Mouse (Mus musculus): ENCODE results near the gene Eya2.
A peak's percentile ranks its signal among the peaks of the same experiment; 100 is the strongest.
"Not testable (repeated sequence)": the region's sequence is repeated elsewhere in the genome, so short reads cannot be mapped to it uniquely, and the experiment has no call there.

The Eya2 gene

DNA sequence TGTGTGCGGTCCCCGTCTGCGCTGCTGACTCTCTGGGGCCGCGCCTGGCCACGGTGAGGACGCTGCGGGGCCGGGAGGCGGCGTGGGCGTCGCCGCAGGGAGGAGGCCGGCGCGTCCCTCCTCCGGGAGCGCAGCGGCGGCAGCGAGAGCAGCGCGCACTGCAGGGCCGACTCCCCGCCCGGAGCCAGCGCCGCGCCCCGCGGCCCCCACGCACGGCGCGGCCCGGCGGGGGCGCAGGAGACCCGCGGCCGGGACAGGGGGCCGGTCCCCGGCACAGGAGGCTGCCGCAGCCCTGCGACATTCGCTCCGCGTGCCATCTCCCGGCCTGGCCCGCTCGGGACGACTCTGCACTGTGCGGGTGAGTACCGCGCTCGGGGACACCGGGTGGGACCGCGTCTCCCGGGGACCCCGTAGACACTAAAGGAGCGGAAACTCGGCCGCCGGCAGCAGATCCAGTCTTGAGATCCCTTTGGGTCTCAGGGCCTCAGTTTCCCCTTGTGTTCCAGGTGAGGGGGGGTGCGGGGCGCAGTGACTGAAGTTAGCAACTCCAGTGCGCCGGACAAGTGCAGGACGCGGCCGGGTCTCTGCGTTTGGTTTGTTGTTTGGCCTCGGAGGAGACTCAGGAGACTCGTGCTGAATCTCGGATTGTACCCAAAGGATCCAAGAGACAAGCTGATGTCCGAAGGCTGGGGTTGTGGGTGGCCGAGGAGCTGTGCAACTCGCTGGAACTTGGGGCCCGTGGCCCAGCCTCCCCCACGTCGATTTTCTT lies at the start of gene Eya2:
Gene Eya2, plus strand, starts transcription at position 126 of the 769 bp plus-strand sequence.
- no peak for DNase-seq (ENCODE audit: low read depth)

DNA sequence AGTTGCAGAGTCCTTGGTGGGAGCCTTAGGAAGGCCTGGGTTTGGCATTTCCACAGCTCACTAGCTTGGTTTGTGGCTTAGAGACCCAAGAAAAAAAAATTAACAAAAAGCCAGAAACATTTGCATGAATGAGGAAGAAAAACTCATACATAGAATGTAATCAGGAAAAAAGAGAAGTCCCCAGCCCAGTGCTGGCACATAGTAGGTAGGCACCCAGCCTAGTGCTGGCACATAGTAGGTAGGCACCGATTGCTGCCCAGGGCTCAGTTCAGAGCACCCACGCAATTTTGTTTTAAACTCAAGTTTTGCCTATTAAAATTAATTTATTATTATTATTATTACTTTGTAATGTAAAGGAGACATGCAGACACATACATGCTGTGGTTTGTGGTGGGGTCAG lies 49.1 kb upstream of the Eya2 start:
- DNase-seq (ENCODE audit: low read depth): no peak

DNA sequence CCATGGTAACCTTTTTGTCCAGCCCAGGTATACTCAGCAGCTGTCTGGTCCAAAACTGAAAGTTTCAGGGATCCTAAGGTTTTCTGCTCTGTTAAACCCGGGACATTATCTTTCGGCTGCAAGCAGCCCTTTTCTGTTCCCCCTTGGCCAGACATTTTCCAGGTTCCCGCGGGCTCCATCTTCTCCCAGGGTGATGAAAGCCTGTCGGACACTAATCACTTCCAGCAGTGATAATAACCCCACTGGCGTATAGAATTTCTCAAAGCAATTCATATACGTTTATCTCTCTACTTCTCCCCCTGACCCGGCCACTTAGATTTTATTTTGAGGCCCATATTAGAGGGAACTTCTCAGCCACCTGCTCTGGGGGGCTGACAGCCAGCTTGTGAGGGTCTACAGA lies 48.5 kb upstream of the Eya2 start:
- DNase-seq (ENCODE audit: low read depth): no peak

DNA sequence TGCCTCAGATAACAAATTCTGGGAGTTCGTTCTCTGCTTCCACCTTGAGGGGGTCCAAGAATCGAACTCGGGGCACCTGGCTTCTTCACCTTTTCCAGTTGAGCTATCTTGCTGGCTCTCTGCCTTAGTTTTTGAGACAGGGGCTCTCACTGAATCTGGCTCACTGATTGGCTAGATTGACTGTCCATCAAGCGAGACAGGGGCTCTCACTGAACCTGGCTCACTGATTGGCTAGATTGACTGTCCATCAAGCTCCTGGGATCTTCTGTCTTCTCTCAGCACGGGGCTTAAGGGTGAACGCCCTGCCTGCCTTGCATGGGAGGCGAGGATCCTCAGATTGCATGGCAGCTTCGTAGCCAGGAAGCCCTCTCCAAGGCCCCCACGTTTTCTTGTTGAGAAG lies 47.4 kb upstream of the Eya2 start:
- no peak for DNase-seq (ENCODE audit: low read depth)

DNA sequence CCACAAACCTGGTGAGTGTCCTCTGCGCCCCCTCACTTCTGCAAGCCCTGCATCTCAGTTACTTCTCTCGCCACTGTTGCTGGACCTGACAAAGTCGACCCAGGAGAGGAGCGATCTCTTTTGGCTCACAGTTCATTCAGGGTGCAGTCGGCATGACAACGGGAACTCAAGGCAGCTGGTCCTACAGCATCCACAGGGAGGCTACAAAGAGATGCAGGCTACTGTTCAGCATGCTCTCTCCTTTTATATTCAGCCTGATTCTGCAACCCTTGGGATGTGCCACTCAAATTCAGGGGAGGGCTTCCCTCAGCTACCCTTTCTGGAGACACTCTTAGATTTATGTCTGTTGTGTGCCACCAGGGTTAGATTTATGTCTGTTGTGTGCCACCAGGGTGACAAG lies 46.2 kb upstream of the Eya2 start:
- no peak for DNase-seq (ENCODE audit: low read depth)

DNA sequence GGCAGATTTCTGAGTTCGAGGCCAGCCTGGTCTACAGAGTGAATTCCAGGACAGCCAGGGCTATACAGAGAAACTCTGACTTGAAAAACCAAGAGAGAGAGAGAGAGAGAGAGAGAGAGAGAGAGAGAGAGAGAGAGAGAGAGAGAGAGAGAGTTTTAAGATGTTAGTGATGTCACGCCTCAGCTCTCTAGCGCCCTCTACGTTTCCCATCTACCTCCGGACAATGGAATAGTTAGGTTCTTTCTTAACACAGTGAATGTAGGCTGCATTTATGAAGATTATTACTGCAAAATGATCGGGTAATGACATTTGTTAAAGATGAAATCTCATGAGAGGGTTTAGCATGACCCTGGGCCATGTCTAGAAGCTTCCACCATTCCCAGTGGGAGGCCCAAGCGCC lies 44.4 kb upstream of the Eya2 start:
- not testable (repeated sequence) for DNase-seq (ENCODE audit: low read depth)

DNA sequence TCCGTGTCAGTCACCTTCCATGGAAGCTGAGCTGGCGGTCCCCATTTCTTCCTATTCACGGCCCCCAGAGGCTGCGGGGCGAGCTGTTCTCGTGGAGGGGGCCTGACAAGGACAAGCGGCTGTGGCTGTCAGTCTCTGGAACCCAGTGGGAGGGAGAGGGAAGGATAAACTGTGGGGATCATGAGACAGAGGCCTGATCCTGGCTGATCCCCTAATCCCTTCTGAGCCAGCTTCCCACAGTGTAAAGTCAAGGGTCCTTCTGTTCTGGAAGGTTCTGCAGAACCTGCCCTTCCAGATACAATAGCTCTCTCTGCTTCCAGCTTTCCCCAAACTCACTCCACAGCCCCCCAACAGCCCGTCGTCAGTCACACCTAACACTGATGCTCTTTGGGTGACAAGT lies 40.8 kb upstream of the Eya2 start:
- DNase-seq (ENCODE audit: low read depth): no peak

DNA sequence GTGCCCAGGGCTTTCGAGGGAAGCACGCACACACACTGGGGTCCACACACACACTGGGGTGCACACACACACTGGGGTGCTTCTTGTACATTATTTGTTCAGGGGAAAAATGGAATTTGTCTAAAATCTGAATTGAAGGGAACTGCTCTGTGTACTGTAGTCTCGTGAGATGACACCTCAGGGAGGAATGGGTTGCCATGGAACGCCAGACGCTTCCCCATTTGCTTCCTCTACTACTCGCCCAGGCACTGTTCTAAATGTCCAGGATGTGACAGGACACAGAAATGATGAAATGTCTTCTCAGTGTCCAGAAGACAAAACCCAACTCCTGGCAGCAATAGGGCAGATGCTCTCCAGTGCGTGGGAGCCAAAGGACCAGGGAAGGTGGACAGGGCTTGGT lies 37.6 kb upstream of the Eya2 start:
- DNase-seq (ENCODE audit: low read depth): no peak

DNA sequence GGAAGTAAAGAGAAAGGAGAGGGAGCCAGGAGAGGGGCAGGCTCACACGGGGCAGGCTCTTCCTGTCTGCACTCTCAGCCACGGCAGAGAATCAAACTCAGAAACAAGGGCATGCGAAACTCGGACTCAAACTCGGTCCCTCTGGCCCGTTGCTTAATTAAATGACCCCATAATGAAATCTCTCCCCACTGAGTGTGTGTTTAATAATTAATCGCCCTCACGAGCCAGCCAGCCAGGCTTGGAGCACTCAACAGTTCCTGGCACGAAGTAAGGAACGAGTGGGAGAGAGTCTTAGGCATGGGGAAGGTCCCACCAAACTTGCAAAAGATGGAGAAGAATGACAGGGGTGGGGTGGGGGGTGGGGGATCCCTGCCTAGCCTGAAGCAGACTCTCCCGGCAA lies 35.9 kb upstream of the Eya2 start:
- no peak for DNase-seq (ENCODE audit: low read depth)

DNA sequence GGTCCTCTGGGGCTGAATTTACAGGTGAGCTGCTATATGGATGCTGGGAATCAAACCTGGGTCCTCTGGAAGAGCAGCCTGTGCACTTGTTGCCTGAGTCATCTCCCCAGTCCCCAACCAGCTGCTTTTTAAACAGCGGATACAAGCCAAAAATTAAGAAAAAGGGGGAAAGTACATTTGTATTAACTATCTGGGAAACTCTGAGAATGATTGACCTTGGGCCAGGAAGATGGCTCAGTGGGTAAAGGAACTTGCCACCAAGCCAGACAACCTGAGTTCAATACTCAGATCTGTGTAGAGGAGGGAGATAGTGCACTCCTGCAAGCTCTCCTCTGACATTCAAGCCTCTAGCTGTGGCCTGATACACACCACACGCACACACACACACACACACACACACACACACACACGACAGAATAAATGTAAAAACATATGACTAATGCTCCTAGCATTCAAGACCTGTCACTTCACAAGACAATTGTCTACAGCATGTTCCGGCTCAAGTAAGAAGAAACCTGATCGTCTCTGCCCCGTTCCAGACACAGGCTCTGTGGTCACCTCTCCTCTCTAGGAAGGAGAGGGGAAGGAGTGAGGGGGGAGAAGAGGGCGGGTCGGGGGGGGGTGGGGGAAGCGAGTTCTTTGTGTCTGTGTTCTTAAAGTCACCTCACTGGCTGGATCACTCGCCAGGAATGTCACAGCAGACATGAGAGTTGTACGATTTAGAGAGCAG lies 35.2 kb upstream of the Eya2 start:
- no peak for DNase-seq (ENCODE audit: low read depth)

DNA sequence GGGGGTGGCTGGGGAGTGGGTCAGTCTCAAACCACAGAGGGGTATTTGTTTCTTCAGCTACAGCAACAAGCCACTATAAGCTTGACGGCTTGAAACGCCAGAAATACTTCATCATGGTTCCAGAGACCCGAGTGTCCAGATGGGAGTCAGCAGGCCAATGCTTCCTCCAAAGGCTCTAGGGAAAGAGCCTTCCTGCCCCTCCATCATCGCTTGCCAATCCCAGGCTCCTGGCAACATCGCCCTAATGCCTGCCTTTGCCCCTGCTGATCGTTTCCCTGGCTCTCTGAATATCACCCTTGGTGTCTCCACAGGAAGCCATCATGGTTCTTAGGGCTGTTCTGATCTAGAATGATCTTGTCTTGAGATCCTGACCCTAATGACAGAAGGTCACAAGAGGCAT lies 33.0 kb upstream of the Eya2 start:
- no peak for DNase-seq (ENCODE audit: low read depth)

DNA sequence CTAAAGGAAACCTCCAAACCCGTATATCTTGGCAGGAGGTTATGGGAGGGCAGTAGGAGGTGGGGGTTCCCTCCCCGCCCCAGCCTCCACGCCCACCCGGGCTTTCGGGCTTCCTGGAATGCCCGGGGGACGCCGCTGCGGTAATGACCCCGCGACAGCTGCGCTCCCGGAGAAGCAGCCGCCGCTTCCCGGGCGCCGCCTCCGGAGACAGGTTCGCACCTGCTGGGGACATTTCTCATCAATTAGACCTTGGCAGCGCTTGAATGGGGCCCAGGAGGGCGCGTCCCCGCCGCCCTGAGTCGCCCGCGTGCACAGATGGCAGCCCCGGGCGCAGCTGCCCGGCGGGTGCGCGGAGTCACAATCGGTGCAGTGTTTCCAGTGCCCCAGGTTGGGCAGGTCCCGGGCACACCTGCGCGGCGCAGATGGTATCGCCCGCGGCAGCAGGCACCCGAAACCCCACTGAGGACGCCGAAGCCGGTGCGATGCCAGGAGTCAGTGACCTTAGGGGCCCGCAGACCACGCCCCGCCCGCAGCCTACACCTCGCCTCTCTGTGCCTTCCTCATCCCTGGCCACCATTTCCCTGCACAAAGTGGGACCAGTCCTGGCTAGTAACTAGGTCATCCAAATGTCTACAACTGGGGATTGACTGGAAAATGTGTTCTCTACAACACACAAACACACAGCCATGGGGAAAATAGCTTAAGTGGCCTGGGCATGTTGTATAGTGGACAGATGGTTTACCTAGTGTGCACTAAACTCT lies 31.4 kb upstream of the Eya2 start:
- no peak for DNase-seq (ENCODE audit: low read depth)

DNA sequence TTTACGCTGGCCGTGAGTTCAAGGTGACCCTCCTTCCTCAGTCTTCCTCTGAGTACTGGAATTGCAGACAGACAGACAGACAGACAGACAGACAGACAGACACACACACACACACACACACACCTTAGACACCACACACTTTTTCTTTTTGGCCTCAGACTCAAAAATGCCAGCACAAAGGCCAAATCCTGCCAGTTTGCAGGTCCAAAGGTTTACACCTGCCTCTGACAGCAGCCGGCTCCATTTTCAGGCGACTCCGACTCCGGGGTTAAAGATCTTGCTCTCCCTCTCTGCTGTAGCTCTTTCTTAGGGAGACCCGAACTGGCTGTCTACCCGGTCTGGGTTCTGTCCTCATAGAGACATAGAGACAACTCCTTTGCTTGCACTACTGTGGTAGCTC lies 30.7 kb upstream of the Eya2 start:
- DNase-seq (ENCODE audit: low read depth): no peak

DNA sequence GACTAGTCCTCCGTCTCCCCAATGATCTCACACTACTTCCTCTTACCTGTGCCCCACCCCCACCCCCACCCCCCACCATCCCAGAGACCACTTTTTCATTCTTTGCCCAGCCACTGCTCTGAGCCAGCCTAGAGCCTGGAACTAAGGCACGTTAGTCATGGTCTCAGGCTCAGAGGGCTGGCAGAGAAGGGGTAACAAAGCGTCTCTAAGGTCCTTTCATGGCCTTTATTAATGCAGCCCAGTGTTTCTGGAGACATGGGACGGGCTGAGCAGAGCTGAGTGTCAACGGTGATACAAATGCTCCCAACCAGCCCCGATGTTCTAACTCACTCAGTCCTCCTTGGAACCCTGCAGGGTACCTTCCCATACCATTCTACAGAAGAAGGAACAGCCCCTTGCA lies 30.2 kb upstream of the Eya2 start:
- no peak for DNase-seq (ENCODE audit: low read depth)

DNA sequence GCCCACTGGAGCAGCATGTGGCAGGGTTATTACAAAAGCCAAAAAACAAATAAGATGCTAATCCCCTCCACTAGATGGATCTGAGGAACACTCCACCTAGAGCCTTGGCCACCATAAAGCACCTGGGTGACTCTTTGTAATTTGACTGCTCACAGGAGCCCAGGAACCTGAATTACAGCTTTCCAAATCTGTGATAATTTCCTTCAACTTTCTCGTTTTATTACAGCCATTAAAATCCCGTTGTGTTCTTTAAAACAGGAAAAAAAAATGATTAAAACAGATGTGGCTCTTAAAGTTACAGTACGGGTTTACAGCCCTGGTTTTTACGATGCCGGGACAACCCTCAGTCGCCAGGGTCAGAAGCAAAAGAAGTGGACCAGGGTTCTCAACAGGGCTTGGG lies 27.9 kb upstream of the Eya2 start:
- DNase-seq (ENCODE audit: low read depth): no peak

DNA sequence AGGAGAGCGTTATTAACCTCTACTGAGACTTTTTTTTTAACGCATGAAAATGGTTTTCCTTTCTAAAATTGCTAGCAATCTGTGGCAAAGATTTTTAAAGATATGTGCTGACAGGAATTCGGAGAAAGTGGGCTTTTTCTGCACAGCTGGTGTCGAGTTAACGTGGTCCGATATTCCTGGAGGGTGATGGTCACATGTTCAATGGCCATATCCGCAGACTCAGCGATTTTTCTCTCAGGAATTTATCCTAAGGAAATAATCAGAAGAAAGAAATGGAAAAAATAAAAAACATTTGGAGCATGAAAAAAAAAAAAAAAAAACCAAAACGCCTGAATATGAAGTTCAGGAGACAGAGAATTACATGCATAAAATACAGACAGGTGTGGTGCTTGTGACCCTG lies 27.0 kb upstream of the Eya2 start:
- no peak for DNase-seq (ENCODE audit: low read depth)

DNA sequence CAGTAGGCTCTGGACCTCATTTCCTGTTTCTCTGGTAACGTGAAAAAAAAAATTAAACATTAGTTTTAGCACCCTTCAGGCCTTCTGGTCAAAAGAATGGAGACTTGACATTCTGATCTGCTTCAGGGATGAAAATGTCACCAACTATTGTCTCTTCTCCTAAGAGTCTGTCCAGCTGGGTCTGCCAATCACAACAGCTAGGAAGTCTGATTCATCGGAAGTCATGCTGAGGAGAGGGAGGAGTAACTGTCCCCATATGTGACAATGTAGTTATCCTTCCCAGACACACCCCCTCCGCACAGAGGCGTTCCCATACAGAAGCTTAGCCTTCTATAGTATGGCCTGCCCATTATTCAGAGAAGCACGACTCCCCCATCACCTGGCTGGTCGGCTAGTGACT lies 25.9 kb upstream of the Eya2 start:
- DNase-seq (ENCODE audit: low read depth): no peak

DNA sequence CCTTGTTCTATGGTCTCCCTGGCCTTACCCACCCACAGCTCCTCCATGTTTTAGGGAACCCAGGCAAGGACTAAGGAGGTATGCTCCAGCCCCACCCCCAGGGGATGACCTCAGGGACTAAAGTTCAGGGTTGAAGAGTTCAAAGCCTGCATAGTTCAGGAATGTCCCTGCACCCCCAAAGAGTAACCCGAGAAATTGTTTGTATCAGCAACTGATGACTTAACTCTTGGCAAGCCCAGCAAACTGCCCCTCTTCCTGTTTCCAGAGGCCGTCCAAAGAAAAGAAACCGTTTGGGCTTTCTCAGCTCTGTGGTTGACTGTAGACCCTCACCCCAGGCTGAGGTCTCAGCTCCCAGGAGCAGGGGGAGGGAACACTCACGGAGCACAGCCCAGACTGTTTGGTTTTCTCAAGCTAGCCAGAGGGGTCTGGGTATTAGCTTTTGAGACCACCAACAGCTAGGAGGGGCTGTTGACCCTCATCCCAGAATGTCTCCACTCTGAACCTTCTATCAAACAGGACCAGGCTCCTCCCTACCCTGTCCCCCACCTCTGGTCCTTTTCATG lies 23.5 kb upstream of the Eya2 start:
- no peak for DNase-seq (ENCODE audit: low read depth)

DNA sequence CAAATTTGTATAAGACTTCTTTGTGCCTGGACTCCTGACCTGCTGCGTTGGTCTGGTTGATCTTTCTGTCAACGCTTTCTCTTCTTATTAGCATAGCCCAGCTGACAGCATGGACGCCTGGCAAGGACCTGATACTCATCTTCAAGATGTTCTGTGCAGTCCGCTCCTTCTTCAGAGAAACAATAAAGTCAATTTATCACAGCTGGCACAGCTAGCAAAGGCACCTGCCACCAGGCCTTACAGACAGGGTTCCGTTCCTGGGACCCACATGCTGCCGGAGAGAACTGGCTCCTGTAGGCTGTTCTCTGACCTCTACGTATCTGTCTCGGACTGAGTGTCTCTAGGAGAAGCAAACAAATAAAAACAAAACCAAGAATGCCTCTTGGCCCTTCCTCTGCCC lies 11.8 kb upstream of the Eya2 start:
- DNase-seq (ENCODE audit: low read depth): no peak

DNA sequence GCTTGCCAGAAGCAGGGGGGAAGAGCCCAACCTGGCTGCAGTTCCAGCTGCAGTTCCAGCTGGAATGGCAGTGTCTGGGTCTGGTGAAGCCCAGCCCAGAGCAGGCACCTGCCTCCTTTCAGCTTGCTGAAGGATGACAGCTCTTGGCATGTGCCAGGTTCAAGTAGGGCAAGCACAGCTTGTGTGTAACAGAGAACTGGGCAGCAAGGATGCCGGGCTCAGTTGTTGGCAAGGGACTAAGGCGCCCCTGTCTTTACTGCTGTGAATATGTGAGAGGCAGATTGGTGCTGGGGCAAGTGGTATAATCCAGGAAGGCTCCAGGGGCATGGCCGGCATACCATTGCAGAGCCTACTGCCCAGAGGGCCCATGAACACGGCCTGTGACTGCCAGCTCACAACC lies 11.3 kb upstream of the Eya2 start:
- DNase-seq (ENCODE audit: low read depth): no peak

DNA sequence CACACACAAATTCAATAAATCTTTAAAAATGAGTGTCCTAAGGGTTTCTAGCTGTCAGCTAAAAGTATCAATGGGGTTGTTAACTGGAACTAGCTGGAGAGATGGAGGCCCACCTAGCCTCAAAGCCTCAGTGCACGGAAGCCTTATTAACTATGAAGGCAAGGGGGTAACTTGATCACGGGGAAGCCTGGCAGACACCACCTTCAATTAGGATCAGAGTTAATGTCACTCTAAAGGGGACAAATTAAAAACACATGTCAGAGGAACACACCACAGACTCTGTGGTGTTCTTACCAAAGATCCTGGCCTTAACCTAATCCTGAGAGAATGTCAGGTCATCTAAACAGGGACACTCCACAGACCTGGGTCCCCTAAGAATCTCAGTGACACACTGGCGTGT lies 10.3 kb upstream of the Eya2 start:
- no peak for DNase-seq (ENCODE audit: low read depth)

DNA sequence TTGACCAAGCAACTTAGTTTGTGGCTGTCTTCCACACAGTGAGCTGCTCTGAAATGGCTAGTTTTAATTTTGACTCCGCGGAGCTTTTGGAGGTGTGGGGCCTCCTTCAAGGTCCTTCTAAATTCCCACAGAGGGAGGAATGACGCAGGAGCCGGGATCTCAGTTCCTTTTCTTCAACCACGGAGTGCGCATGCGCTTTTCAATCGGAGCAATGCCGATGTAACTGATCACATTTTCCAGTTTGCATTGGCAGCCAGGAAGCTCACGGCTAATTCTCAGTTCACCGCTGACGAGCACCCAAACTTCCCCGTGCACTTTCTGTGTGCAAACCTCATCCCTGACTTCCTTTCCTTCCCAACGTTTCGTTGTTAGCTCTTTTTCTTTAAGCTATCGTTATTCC lies 4.1 kb upstream of the Eya2 start:
- peak; percentile 27 for DNase-seq (ENCODE audit: low read depth)

DNA sequence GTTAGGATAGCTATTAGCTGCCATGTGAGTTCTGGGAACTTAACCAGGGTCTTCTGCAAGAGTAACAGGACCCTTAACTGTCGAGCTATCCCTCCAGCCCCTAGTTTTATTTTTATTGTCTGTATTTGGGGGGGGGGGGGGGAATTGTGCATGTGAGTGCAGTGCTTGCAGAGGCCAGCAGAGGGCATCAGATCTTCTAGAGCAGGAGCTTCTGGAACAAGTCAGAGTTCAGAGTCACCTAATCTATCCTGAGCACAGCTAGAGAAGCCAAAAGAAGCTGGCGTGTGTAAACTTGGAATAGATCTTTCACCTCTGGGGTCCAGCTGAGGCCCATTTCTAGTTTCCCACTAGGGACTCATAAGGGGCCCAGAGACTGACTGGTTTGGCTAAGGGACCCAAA lies 1.1 kb upstream of the Eya2 start:
- no peak for DNase-seq (ENCODE audit: low read depth)
